Mouse (Mus musculus): ENCODE data around the gene Cfd.

Gene Cfd

DNA sequence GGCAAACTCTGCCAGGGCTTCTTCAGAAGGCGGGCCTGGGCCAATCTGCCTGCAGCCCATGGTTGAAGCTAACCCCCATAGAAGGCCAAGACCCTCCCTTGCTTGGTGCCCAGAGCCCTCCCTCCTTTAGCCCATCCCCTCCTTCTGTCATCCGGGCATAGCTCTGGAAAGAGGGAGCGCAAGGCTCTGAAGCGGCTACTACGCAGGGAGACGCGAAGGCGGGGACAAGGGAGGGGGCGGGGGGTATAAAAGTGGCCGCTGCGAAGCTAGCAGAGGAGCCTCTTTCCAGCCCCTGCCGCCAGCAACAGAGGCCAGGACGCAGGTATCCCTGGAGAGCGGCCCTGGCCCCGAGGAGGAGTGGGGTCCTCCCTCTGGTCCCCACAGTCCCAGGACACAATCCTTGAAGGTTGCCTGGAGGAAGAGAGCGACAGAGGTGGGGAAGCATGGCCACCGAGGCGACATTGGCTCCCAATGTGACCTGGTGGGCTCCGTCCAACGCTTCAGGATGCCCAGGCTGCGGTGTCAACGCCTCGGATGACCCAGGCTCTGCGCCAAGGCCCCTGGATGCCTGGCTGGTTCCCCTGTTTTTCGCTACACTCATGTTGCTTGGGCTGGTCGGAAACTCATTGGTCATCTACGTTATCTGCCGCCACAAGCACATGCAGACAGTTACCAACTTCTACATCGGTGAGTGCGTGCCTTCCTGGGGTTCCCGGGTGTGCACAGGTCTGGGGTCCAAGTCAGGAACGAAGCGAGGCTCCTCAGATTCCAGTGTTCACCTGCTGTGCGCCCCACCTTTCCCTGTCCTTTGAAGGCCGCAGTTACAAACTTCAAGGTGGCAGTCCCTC lies 27.8 kb downstream of the Cfd start:
- no peak for DNase-seq (ENCODE audit: low spot score in 2 of 2)

DNA sequence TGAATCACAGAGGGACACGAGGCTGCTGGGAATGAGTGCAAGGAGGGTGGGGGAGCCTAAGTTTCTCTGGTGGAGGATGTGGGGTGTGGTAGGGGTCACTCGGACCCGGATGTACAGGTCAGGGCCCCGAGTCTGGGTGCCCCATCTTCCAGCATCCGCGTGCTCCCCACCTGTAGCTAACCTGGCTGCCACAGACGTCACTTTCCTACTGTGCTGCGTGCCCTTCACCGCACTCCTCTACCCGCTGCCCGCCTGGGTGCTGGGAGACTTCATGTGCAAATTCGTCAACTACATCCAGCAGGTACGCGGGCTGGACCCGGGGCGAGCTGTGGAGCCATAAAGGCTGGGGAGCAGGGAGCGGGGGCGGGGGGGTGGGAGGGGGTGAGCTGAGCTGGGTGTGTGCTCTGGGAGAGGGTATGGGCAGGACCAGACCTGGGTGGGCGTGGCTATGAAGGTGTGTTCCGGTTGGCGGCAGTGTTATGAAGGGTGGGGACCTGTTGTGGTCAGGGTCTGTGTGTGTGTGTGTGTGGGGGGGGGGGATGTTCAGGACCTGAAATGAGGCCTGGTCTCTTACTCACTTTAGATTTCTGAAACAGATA lies 28.7 kb downstream of the Cfd start:
- DNase-seq (ENCODE audit: low spot score in 2 of 2): no peak

- no peak for DNase-seq (ENCODE audit: low spot score in 2 of 2)
Measured at GRCm38 (mm10) chr10:79920056-79920890, 29.6 kb downstream of the Cfd start.

GRCm38 (mm10) chr10:79920958-79921535 lies 30.4 kb downstream of the Cfd start, which contains the start of gene R3hdm4:
Gene R3hdm4, minus strand, starts transcription at chr10:79921208.
- DNase-seq (ENCODE audit: low spot score in 2 of 2): no peak

GRCm38 (mm10) chr10:79921572-79921971 lies 30.9 kb downstream of the Cfd start:
- no peak for DNase-seq (ENCODE audit: low spot score in 2 of 2)

- DNase-seq (ENCODE audit: low spot score in 2 of 2): peak; percentile 87 to 95
Measured at GRCm38 (mm10) chr10:79924998-79925784, 34.5 kb downstream of the Cfd start.

GRCm38 (mm10) chr10:79925785-79926490 lies 35.3 kb downstream of the Cfd start:
- DNase-seq (ENCODE audit: low spot score in 2 of 2): no peak

- peak; percentile 77 to 79 for DNase-seq (ENCODE audit: low spot score in 2 of 2)
Measured at GRCm38 (mm10) chr10:79926491-79927323, 36.1 kb downstream of the Cfd start, which contains the start of gene Arid3a. Gene Arid3a, plus strand, starts transcription at chr10:79927043.

DNA sequence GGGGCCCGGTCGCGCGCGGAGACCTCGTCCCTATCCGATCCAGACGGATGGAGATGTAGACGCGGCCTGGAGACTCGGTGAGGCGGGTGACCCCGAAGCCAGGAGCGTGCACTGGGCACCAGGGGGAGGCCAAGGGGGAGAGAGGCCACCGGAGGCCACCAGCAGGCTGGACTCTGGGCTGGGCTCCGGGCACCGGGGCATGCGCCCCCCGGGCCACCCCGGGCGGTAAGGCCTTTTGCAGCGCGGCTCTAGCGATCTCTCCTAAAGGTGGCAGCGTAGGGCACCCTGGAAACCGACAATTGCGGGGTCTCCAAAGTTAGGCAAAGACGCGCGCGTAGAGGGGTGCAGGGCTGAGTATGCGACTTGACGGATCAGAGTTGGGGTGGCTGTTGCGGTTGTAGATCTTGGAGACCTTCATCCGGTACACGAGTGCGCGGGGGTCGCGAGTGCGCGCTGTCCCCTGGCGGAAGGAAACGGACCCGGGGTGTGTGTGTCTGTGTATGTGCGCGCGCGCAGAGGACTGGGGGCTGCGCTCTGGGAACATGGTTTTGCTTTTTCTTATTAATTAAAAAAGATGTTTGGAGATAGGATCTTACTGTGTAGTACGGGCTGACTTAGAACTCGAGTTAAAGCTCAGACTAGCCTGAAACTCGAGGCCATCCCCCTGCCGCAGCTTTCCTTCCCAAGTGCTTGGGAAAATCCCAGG lies 36.8 kb downstream of the Cfd start:
- peak in 1 of 2 experiments; percentile 57 for DNase-seq (ENCODE audit: low spot score in 2 of 2)

- no peak for DNase-seq (ENCODE audit: low spot score in 2 of 2)
Measured at GRCm38 (mm10) chr10:79928030-79928694, 37.5 kb downstream of the Cfd start.

DNA sequence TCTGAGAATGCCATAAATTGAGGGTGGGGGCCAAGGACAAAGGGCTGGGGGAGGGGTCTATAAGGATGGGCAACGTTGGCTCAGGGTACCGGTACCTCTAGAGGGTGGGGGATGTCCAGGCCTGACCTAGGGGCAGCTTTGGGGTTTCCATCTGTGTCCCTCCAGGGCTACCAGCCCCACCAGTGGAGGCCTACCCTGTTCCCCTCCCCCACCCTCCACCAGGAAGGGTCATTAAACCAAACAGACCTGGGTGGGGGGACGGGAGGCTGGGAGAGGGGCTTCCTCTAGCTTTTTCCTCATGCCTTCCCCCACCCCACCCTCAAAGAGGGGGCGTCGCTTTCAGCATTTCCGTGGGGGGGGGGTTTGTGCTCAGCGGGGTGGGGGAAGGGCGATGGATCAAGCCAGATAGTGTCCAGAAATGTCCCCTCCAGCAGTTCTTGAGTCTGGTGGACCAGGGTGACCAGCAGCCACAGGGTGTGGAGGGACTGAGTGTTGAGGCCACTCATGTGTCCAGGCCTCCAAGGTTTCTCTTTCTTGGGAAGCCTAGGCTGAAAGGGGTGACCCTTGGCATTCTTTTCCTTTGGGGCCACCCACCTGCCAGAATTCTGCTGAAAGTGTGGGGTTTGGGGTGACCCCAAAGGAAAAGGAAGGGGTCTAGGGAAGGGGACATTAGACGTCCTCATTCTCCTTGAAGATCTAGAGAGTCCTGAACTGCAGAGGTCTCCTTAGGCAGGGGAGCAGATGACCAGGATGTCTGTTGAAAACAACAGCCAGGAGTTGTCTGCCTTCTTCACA lies 38.5 kb downstream of the Cfd start:
- DNase-seq (ENCODE audit: low spot score in 2 of 2): no peak

DNA sequence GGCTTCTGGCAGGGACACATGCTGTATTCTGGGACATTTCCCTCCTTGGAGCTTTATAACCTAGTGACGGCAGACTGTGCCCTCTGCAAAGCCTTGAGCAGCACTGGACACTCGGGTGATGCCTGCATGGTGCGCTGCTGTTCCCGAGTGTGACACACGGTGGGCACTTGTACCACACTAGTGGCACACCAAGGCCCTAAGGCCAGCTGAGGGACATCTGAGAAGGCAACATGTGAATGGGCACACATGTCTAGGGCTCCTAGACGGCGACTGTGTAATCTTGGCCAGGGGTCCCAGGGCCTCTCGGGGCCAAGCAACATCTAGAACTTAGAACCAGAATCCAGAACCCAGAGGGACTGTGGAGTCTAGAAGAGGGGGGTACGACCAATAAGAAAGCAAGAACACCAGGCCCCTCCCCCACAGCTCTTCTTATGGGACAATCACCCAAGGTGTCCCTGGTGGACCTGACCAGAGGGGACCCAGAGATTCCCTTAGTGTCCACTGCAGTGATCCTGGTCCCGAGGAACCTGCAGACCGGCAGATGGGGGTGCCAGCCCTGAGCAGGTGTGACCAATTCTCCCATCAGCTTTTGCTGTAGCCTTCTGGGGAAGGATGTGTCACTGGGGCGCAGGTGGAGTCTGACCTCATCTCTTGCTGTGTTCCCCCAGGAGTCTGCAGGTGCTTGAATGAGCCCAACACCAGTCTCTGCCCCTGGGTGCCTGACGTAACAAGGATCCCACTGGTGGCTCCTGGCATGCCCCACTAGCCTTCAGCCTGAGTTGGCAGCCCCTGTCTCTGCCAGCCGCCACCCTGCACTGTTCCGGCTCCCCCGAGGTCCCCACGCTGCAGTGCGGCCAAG lies 39.5 kb downstream of the Cfd start:
- DNase-seq (ENCODE audit: low spot score in 2 of 2): no peak

- no peak for DNase-seq (ENCODE audit: low spot score in 2 of 2)
Measured at GRCm38 (mm10) chr10:79930826-79931186, 40.2 kb downstream of the Cfd start.

DNA sequence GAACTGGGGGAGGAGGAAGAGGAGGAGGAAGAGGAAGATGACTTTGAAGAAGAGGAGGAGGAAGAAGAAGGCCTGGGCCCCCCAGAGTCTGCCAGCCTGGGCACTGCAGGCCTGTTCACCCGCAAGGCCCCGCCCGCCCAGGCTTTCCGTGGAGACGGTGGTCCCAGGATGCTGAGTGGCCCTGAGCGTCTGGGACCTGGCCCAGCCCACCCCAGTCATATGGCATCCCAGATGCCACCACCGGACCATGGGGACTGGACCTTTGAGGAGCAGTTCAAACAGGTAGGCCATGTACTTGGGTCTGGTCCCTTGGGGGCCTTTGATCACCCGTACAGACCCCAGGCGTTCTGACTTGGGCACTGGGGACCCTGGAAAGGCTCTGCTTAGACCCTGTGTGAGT lies 41.1 kb downstream of the Cfd start:
- no peak for DNase-seq (ENCODE audit: low spot score in 2 of 2)

DNA sequence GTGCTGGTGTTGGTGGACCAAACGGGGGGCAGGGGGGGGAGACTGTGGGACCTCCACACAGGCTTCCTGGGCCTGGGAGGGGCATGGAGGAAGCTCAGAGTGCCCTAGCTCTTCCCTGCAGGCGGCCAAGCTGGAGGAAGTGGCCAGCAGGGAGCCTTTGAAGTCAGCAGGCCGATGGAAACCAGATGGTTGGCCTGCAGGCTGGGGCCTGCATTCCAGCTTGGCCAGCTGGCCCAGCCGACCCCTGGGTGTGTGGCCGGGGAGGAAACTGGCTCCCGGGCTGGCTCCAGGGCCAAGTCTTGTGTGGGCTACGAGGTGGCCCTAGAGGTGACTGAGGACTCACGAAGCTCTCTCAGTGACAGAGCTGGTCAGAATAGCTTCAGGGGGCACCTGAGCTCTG lies 42.1 kb downstream of the Cfd start:
- no peak for DNase-seq (ENCODE audit: low spot score in 2 of 2)

DNA sequence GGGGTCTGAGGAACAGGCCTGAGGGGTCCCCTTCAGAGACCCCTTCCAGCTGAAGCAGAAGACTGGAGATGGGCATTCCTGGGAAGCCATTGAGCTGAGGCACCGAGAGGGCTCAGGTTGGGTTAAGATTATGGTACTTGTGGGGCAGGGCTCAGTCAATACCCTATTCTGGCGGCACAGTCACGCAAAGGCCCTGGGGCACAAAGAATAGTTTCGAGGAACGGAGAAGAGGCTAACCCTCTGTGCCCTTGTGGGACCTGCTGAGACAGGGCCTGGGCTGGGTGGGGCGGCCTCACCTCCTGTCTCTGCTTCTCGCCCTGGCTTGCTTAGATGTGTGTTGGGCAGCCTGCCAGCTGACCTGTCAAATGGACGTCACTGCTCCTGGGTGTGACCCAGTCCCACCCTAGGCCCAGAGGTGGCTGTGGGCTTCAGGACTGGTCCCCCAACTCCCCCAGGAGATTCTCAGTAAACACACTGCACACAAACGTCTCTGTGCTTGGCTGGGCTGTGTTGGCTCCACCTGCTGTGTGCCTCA lies 42.6 kb downstream of the Cfd start:
- DNase-seq (ENCODE audit: low spot score in 2 of 2): no peak
